Mouse (Mus musculus) heart, adult 8-10 months (tissue): ENCODE measurements around the gene Fbln1. TPM values are rescaled to one million over a fixed set of nuclear protein-coding genes. Genes with fewer than 3 reads are reported as not detected.

ENCODE experiments used
- DNase-seq: peaks from one replicate; pipeline ENCODE4 v3.0.0; 2022; ENCODE audit warnings: low spot score
- total RNA-seq, 4 experiments: library from RNA; stranded (reverse); gene quantifications; 2 replicates each; pipeline ENCODE4 v1.2.4; 2022

Gene Fbln1
- total RNA-seq, 4 experiments from 2014 or later, result 52.9 to 86.6 (median 70.1) TPM

DNA sequence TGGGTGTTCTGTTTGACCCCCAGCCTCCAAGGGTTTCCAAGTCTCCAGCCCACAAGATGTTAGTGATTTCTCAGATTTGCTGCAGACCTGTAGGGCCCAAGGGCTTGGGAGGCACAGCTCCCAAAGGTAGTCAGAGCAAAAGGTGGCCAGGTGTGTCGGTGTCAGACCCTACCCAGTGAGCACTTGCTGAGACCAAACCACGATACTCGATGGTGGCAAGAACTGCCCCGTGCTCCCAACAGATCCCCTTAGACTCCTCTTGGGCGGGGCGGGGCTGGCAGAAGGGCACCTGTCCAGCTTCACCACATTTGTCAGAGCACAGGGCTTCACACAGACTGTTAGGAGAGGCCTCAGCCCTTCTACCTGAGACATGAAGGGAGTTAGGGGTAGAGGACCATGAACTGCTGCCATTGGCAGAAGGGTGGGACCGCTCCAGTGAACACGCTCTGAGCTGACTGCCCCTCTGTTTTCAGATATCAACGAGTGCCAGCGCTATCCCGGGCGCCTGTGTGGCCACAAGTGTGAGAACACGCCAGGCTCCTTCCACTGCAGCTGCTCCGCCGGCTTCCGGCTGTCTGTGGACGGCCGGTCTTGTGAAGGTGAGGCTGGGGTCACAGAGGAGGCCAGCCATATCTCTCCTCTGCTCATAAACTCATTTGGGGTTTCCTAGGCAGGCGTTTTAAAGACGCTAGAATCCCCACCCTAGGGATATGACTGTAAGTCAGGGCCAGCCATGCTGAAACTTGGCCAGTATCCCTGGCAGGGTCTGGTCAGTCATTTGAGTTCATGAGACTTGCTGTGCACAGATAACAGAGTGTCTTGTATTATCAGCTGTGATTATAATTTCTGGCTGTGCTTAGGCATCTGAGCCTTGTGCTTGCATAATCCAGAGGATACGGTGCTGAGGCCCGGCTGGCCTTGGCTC, 33.3 kb downstream of the Fbln1 start:
- peak; percentile 78 for DNase-seq

DNA sequence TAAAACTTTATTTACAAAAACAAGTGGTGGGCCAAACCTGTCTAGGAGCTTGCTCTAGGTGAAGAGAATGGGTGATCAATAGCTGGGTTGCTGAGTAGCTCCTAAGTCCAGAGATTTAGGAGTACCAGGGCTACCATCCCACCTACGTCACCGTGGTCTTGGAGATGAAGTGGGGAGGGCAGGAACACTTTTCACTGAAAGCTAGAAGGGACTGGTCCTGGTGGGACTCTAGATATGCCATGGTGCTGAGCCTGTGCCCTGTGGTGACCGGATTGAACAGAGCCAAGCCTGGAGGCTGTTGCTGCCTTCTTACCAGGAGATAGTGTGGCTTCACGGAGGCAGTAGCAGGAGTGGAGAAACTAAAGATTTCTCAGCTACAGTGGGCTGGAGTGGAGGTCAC, 34.3 kb downstream of the Fbln1 start:
- DNase-seq, result no peak

- no peak for DNase-seq
These were observed 36.1 kb downstream of the Fbln1 start for GRCm38 (mm10) chr15:85241856-85242255.

- DNase-seq, result no peak
These were observed 38.8 kb downstream of the Fbln1 start for GRCm38 (mm10) chr15:85244414-85245161.

DNA sequence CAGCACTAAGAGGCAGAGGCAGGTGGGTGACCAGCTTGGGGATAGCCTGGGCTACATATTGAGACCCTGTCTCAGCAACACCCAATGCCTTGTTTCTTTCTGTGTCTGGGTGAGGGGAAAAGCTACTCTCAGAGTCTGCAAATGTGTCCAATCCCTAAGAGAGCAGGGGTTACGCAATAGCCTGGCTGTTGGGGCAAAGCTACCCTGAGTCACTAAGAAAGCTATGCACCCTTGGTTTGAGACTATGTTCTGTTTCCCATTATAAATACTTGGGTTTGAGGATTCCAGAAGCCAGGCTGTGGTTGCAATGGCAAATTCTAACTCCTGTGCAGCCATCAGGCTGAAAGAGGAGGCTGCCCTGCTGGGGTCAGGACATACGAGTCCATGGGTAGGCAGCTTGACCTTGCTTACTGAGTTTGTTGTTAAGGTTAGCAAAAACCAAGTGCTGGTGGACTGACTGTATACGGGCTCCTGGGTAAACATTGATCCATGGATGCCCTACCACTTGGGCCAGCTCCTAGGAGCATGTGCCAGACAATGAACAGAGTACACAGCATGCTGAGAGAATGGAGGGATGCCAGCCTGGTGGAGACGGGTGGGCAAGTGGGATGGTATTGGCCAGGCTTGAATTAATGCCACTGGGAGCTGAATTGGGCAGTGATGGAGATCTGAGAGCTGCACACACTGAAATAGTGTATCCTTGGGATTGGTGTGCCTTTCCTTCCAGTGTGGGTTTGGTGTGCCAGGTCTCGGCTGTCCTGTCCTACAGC, 39.7 kb downstream of the Fbln1 start:
- peak; percentile 54 for DNase-seq

- DNase-seq, result no peak
These were observed 40.3 kb downstream of the Fbln1 start for GRCm38 (mm10) chr15:85246016-85246415.

- DNase-seq, result no peak
These were observed 41.2 kb downstream of the Fbln1 start for GRCm38 (mm10) chr15:85246936-85247335.

DNA sequence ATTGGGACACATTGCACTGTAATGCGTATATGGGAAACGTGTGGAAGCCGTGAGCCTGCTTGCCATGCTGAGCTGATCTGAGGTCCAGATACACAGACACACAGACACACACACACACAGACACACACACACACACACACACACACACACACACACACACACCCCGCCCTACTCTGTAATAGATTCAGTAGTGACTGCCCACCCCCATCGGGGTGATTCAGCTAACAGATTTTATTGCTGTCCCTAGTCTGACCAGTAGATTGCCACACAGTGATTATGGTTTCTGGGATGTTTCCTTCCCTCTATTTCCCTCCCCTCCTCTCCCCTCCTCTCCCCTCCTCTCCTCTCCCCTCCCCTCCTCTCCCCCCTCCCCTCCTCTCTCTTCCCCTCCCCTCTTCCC, 42.6 kb downstream of the Fbln1 start:
- DNase-seq, result no peak

DNA sequence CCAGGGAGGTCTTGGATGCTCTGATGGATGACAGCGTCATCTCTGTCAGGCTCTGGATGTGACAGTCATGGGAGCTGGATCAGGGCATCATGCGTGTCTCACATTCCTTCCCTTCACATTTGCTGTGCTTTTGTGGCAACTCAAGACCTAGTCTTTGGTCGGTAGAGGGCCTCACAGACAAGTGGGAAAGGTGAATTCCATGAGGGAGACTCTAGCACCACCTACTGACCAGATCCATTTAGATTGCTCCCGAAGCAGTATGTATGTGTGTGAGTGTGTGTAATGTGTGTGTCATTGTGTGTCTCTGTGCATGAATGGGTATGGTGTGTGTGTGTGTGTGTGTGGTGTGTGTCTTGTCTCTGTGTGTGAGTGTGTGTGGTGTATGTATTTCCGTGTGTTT, 43.5 kb downstream of the Fbln1 start:
- peak; percentile 54 for DNase-seq

DNA sequence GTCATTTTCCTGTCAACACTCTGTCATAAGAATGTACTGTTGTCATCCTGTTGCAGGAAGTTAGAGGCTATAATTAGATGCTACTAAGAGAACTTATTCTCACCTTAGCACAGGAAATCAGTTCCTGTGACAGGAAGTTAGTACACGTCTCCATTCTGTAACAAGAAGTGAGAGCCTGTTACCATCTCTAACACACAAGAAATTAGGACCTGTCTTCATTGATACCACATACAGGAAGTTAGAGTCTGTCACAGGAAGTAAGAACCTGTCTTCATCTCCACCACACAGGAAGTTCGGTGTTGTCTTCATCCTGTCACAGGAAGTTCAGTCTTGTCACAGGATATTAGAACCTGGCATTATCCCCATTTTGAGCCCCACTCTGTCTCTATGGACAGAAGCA, 44.7 kb downstream of the Fbln1 start:
- no peak for DNase-seq

DNA sequence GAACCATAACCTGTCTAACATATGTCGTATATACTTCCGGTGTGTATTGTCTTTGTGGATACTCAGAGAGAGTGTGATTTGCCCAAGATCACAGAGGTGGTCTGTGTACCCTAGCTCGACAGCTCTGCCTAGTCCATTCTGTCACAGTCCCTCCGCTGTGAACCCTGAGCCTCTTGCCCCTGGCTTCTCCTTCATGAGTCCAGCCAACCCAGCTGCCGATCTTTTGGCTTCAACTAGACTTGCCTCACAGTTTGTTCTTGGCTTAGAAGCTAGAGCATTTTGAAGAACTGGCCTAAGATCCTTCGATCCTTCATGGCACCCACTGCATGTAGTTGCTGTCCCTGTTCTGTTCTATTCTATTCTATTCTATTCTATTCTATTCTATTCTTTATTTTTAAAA, 46.7 kb downstream of the Fbln1 start:
- DNase-seq, result peak; percentile 35

DNA sequence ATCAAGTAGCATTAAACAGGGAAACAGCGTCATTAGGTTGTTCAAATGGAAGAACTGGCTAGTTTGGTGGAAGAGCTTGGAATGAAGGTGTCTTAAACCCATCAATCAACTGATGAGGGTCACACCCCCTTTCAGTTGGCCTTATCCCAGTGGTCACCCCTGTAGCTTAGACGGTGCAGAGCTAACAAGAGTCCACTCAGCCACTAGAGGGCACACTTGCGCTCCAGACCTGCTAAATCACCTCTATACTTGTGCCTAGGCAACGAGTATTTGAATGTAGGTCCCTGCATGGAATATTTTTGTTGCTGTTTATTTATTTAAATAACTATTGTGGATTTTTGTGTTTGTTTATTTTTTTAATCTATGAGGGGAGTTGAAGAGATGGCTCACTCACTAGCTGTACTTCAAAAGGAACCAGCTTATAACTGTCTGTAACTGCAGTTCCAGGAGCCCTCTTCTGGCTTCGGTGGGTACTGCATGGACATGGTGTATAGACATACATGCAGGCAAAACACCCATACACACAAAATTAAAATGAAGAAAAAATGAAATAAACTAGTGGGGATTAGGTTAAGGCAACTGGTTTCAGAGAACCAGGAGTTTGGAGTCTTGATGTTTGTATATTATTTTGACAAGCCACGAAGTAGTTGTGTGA, 52.2 kb downstream of the Fbln1 start:
- peak; percentile 46 for DNase-seq

DNA sequence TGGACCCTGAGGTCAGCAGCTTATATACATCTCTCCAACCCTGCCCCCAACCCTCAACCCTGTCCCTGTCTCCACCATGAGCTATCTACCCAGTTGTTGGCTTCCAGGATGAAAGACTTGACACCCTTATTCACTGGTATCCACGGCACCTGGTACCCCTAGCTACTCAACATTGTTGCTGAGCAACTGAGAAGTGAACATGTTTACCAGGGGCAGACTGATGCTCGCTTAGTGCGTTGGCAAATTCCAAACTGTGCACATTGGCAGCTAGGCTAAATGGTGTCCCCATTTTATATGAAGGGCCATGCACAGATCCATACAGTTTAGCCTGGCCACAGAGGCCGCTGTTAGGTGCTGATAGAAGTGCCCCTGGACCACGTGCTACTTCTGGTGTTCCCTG, 57.1 kb downstream of the Fbln1 start:
- no peak for DNase-seq

GRCm38 (mm10) chr15:85266729-85267434, 61.1 kb downstream of the Fbln1 start:
- peak; percentile 74 for DNase-seq

DNA sequence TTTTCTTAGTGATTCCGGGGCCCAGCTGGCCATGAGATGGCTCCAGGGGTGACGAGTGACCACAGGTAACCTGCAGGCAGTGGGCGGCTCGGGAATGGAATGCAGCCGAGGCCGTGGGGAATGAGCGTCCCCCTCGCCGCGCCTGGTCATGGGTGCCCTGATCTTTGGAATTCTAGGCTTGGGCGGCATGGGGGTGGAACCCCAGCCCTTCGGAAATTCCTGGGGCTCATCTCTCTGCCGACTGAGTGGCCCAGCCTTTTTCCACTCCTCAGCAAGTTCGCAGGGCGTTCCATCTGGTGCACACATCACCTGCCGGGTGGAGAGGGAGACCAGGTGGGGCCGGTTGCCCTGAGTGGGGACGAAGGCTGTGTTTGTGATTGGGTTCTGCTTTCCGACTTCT, 62.1 kb downstream of the Fbln1 start:
- DNase-seq, result no peak

DNA sequence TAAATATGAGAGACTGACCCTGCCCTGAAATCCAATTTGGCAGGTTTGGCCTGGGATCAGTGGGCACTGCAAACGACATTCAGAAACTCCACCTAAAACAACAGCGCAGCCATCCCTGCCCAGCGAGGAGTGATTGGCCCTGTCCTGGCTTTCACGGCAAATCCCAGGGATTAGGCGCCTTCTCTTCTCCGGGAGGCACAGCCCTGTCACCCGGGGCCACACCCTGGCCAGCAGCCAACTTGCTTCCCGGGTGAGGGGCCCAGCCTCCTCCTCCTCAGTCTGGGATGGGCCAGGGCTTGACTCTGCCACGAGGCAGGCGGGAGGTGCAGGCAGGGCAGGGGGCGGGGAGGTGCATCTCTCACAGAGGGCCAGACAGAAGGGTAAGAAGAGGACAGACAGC, 67.2 kb downstream of the Fbln1 start:
- no peak for DNase-seq

DNA sequence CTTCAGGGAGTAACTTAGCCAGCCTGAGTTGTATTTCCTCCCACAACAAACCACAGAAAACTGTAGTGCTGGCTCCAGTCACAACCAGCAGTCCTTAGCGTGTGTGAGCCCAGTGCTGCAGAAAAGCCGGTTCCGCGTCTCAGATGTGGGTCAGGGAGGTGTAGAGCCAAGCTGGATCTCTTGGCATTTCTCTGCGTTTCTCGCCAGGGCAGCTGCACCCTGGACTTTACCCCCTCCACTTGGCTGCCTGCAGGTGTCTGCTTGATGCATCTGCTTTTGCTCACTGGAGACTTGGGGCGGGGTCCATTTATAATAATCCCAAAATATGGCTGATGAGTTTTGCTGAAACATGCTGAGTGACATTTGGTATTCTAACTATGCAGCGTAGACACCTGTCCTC, 71.5 kb downstream of the Fbln1 start:
- DNase-seq, result no peak

GRCm38 (mm10) chr15:85278986-85279385, 73.2 kb downstream of the Fbln1 start:
- no peak for DNase-seq

DNA sequence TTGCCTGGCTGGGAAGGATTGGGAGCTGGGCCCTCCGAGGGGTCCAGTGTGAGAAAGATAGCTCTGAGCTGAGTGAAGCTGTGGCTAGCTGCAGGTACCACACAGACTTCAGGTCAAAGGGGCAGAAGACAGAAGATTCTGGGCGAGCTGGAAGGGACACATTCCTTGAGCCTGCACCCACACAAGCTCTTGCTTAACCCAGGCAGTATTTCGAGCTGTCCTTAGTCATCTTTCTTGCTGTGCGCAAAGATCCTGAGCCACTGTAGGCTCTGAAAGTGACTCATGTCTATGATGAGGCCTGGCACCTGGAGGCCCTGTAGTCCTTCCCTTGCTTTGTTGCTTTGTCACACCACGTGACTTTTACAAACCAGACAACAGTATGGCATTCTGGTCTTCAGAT, 76.3 kb downstream of the Fbln1 start:
- DNase-seq, result no peak

GRCm38 (mm10) chr15:85284651-85285050, 78.9 kb downstream of the Fbln1 start:
- DNase-seq, result no peak

- DNase-seq, result no peak
These were observed 88.9 kb downstream of the Fbln1 start for GRCm38 (mm10) chr15:85294632-85295031.
